Mouse (Mus musculus) naive thymus-derived CD4-positive, alpha-beta T cell, adult 2 months (primary cell): ENCODE data around the gene Bpi.

ENCODE experiments used
- DNase-seq: peaks from one replicate; pipeline ENCODE4 v3.0.0-alpha.2; 2011; ENCODE audit warnings: low read depth

Bpi gene

GRCm38 (mm10) chr2:158242170-158242896 lies 15.6 kb upstream of the Bpi start:
- no peak for DNase-seq

GRCm38 (mm10) chr2:158243129-158243870 lies 14.6 kb upstream of the Bpi start:
- DNase-seq, result no peak

GRCm38 (mm10) chr2:158245072-158245817 lies 12.6 kb upstream of the Bpi start:
- DNase-seq, result no peak

- DNase-seq, result no peak
These were observed 10.0 kb upstream of the Bpi start for GRCm38 (mm10) chr2:158247852-158248251.

- no peak for DNase-seq
These were observed 9.6 kb upstream of the Bpi start for GRCm38 (mm10) chr2:158248318-158248717.

GRCm38 (mm10) chr2:158250558-158250957 lies 7.3 kb upstream of the Bpi start:
- no peak for DNase-seq

- no peak for DNase-seq
These were observed 4.1 kb upstream of the Bpi start for GRCm38 (mm10) chr2:158253806-158254205.

GRCm38 (mm10) chr2:158256894-158257293 lies 1.0 kb upstream of the Bpi start:
- DNase-seq, result no peak

GRCm38 (mm10) chr2:158258781-158259180 lies 887 bp downstream of the Bpi start:
- peak; percentile 72 for DNase-seq

- no peak for DNase-seq
These were observed 1.6 kb downstream of the Bpi start for GRCm38 (mm10) chr2:158259498-158259897.

- no peak for DNase-seq
These were observed 7.0 kb downstream of the Bpi start for GRCm38 (mm10) chr2:158264877-158265276.

- no peak for DNase-seq
These were observed 12.1 kb downstream of the Bpi start for GRCm38 (mm10) chr2:158270017-158270416.

- peak; percentile 56 for DNase-seq
These were observed 15.8 kb downstream of the Bpi start for GRCm38 (mm10) chr2:158273646-158274045.

GRCm38 (mm10) chr2:158275349-158275748 lies 17.5 kb downstream of the Bpi start:
- peak; percentile 60 for DNase-seq

- DNase-seq, result no peak
These were observed 17.9 kb downstream of the Bpi start for GRCm38 (mm10) chr2:158275811-158276210.

- DNase-seq, result no peak
These were observed 18.6 kb downstream of the Bpi start for GRCm38 (mm10) chr2:158276451-158276850.

GRCm38 (mm10) chr2:158276878-158277277 lies 19.0 kb downstream of the Bpi start:
- no peak for DNase-seq

GRCm38 (mm10) chr2:158279656-158280055 lies 21.8 kb downstream of the Bpi start:
- no peak for DNase-seq

- DNase-seq, result no peak
These were observed 23.8 kb downstream of the Bpi start for GRCm38 (mm10) chr2:158281497-158282205.

GRCm38 (mm10) chr2:158283136-158283535 lies 25.2 kb downstream of the Bpi start:
- DNase-seq, result no peak

GRCm38 (mm10) chr2:158283771-158284170 lies 25.9 kb downstream of the Bpi start:
- no peak for DNase-seq

GRCm38 (mm10) chr2:158284571-158284970 lies 26.7 kb downstream of the Bpi start:
- DNase-seq, result peak; percentile 88
